Mouse (Mus musculus): ENCODE data around the gene Brd3os. TPM values are rescaled to one million over a fixed set of nuclear protein-coding genes. Genes with fewer than 3 reads are reported as not detected.

Gene Brd3os
- total RNA-seq, 2 experiments from 2014 or later: 27.9 to 28.5 TPM

DNA sequence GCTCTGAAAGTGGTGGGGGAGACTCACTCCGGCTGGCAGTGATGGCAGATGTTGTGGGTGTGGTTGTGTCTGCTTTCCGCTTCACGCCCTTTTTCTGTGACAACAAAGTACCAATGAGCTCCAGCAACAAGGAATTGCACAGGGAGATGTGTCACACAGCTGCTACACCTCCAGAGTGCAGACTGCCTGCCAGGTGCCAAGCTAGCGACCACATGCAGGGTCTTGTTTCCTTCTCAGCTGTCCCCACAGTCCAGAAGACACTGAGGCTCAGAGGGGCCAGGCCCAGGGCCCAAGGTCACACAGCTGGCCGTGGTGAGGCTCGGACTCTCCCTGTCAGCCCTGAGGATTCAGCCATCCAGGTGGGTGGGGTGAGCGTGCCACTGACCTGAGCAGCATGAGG is 17.6 kb downstream of the Brd3os start:
- intact Hi-C loops (cut with DNase I): no loop called here
- DNase-seq (ENCODE audit: low spot score in 2 of 2): no peak

DNA sequence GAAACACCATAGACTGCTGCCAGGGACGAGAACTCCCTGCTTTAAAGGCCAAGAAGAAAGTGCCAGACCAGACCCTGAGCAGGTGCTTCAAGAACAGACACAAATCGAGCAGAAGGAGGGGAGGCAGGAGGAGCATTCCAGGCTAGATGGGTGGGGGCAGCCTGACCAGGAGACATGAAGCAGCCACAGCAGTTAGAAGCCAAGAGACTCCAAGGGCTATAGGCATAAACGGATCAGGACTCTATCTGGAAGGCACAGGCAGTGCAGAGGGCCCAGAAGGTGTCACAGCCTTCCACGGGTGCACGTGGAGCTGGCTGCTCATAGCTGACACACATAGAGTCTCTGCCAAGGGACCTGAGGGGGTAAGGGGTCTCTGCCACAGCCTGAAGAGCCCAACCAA is 18.0 kb downstream of the Brd3os start:
- no peak for DNase-seq (ENCODE audit: low spot score in 2 of 2)

DNA sequence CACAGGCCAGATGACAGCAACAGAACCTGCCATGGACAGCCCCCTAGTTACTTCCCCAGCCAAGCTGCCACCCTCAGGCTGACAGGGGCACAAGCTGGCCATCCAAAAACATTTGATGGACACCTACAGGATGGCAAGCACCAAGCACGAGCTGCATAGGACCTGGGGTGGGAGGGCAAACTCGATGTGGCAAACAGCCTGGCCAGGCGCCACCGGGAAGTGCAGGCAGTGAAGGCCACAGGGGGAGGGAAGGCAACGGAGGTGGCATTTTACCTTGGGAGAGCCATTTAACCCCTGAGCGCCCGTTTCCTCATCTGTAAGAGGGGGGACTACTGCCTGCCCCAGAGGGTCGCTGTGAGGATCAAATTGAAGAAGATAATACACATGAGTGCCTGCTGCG is 18.5 kb downstream of the Brd3os start:
- intact Hi-C loops (cut with DNase I): no loop called here
- no peak for DNase-seq (ENCODE audit: low spot score in 2 of 2)

More for the DNA sequence above, 18.0 kb downstream of the Brd3os start:
- intact Hi-C loops (cut with DNase I): no loop called here

DNA sequence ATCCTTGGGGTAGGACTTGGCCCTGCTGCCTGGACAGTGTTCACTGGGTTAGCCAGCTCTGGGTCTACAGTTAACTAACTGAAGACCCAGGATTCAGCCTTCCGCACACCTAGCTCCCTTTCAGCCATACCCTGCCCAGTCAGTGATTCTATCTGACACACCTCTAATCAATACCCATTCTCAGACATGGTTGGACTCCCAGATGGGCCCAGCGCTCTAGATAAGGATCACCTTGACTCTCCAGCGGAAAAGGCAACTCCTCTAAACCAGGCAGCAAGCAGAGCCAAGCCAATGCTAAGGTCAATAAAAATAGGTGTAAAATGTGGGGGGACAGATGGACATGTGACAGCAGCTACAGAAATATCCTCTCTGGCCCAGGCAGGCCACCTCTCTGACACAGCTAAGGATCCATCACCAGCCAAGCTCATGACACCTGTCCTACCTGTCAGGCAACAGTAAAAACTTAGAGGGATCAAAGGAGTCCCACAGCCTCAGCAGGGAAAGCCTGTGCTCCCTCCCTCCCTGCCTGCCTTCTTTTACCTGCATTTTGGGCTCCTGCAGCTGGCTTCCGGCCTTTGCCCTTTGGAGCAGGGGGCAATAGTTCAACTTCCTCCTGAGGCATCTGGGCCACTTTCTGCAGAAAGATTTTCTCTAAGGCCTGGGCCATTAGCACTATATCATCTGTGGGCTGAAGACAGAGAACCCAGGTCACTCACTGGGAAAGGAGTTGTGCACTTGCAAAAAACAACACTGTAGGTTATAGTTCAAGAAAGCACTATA is 19.9 kb downstream of the Brd3os start:
- DNase-seq (ENCODE audit: low spot score in 2 of 2): no peak
- intact Hi-C loops (cut with DNase I): no loop called here

DNA sequence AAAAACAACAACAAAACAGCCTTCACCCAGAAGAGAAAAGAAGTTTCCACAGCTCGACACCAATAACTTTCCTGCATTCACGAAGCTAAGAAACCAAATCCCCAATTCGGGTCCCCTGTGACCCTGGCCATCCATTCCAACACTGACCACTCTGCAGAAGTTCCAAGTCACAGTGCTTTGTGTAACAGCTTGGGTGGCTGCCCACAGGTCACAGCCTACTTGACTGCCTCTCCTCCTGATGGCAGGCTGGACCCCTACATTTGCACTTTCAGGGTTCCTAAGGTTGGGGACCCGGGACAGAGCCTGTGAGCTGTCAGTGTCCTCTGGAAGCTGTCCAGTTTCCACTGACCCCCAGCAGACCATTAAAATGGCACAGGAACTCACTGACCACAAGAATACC is 20.8 kb downstream of the Brd3os start:
- intact Hi-C loops (cut with DNase I): no loop called here
- DNase-seq (ENCODE audit: low spot score in 2 of 2): no peak

DNA sequence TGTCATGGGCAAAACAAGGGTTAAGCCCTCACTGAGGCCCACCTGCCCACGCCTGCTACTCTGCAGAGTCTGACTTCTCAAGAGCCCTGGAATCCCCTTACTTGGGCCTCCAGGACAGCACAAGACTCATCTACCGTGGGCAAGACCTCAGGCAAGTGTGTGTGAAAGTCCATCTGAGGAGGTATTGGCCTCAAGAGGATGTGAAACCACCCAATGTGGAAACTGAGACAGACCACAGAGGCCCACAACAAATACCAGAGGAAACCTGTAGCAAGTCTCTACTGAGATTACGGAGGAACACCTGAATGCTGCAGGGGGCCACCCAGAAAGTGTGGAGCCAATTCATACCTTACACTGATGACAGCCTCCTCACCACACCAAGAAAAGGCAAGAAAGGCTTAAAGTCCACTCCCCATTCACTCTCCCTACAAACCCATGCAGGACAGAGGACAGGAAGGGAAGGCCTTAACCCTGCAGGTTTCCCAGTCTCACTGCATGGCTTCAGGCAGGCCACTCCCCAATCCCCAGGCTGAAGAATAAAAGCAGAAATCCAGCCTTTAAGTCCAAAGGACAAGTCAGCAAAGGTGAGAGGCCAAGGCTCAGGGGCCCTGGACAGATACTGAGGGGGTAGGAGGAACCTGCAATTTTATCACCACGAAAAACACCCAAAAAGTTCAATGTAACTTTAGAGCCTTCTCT is 27.3 kb downstream of the Brd3os start:
- no peak for DNase-seq (ENCODE audit: low spot score in 2 of 2)
- intact Hi-C loops (cut with DNase I): no loop called here

DNA sequence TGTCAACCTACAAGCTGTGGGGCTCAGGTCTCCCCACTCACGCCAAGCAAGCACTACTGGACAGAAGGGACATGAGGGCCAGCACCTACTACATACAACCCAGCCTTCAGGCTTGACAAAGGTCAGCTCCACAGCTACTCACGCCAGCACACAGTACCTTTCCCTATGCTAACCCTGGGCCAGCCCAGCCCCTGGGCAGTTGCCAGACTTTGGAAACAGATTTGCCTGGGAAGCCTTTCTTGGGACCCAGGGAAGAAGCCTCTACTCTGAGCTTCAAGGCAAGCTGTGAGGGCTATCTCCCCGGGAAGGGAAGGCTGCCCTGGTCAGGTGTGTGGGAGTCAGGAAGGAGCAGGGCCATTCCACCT is 27.8 kb downstream of the Brd3os start:
- peak in 1 of 2 experiments; percentile 1 for DNase-seq (ENCODE audit: low spot score in 2 of 2)
- intact Hi-C loops (cut with DNase I): no loop called here

DNA sequence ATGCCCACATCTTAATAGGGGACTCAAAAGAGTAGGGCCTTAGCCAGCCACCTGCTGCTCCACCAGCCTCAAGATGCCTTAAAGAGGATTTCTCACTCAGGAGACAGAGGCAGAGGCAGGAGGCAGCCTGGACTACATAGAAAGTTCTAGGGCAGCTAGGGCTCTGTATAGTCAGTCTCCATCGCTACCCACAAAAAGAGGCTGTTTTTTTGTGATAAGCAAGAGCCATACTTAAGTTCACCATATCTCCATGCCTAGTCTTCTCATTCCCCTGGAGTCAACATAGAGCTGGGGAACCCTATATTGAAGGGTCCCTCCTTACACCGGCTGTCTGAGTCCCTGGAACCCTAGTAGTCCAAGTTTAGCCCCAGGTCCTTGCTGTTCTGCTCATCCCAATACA is 28.4 kb downstream of the Brd3os start:
- intact Hi-C loops (cut with DNase I): no loop called here
- DNase-seq (ENCODE audit: low spot score in 2 of 2): no peak

DNA sequence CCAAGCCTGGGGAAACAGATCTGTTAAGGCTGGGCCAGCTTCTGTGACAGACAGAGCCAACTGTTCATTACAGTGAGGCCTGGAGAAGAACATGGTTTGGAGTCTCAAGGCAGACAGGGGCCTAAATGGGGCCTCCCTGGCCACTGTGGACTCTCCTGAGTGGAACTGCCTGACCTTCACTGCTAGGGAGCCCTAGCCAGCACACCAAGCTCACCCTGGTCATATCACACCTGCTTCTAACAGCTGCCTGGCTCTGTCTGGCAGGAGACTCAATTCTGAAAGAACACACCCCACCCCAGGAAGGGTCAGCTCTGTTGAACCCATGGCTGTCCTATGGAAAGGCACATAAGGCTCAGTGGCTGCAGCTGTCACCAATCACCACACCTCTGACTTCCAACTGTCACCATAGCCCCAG is 29.1 kb downstream of the Brd3os start:
- intact Hi-C loops (cut with DNase I): no loop called here
- DNase-seq (ENCODE audit: low spot score in 2 of 2): no peak

DNA sequence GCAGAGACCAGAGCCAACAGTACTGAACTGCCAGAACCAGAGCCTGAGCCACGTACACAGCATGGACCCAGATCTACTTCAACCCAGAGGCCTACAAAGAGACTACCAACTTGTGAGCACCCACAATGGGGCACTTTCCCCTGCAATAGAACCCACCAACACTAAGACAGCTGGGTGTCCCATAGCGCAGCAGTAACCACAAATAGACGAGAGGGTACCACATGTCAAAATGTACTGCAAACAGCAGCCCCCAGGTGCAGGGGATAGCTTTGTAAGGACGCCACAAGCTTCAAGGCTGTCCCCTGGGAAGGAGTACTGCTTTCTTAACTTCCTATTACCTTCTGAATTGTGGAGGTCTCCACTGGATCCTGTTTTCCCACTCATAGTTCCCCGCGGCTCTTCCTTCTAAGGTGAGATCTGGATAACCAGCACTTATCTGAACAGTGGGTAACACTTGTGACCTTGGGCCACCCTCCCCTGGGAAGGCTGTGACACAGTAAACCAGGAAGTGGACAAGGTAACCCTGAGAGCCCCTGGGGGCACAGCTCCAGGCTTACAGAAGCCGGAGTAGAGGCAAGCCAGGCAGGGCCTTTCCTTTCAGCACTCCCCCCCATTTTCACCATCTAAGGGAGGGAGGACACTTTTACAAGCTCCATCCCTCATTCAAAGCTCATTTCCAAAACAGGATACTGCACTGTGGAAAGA is 31.1 kb downstream of the Brd3os start:
- DNase-seq (ENCODE audit: low spot score in 2 of 2): no peak

DNA sequence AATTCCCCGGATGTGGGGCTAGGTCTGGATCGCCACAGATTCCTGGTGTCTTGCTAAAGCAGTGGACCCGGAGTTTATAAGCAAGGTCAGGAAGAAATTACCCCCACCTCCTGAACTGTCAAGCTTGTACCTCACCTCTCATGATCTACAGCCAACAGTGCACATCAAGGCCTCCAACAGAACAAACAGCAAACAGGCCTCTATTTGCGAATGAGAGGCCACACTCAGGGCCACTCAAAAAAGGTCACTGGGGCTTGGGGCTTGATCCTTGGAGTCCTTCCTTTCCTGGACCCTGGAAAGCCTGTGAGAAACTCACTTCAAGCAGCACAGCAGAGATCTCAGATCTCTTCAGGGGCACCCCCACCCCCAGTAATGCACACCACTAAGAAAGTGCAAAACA is 31.8 kb downstream of the Brd3os start:
- no peak for DNase-seq (ENCODE audit: low spot score in 2 of 2)
- intact Hi-C loops (cut with DNase I): loop anchor here (2.0 kb wide), 1 partner anchor 41 kb away; the partner anchor contains the start of gene Wdr5

More for the DNA sequence above, 31.1 kb downstream of the Brd3os start:
- intact Hi-C loops (cut with DNase I): no loop called here

DNA sequence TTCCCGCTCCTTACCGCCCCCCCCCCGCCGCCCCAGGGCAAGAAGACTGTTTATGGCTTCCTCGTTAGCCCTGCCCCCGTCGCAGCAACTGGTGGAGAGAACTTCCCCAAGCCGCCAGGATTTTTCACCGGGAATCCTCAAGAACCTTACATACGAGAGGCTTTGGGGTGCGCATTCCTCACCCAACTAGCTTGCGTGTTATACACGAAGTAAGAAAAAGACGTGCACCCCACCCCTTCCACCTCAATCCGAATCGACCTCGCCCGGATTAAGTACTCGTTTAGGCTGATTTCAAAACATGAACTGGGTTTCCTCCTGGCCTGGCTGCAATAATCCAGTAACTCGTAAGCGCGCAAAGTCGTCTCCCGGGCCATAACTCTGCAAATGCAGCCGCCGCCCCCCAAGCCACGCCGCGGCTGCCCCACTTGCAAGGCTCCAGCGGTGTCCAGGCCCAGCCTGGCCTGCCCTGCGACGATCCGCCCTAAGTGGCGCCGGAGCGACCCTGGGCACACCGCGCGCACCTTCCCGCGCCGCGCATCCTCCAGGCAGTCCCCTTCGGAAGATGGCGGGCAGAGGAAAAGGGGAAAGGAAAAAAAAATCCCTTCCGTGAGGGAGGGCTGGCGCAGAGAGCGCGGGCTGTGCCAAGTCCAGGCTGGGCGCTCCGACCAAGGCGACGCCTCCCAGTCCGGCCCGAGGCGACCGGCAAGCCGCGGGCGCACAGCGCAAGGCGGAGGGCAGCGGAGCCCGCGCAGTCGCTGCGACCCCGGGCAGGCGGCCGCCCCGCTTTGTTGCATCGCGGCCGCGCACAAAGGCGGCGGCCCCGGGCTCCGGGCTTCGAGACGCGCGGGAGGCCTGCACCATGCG is 32.7 kb downstream of the Brd3os start:
- intact Hi-C loops (cut with DNase I): loop anchor here (2.0 kb wide), 1 partner anchor 40 kb away; the partner anchor contains the start of gene Wdr5

DNA sequence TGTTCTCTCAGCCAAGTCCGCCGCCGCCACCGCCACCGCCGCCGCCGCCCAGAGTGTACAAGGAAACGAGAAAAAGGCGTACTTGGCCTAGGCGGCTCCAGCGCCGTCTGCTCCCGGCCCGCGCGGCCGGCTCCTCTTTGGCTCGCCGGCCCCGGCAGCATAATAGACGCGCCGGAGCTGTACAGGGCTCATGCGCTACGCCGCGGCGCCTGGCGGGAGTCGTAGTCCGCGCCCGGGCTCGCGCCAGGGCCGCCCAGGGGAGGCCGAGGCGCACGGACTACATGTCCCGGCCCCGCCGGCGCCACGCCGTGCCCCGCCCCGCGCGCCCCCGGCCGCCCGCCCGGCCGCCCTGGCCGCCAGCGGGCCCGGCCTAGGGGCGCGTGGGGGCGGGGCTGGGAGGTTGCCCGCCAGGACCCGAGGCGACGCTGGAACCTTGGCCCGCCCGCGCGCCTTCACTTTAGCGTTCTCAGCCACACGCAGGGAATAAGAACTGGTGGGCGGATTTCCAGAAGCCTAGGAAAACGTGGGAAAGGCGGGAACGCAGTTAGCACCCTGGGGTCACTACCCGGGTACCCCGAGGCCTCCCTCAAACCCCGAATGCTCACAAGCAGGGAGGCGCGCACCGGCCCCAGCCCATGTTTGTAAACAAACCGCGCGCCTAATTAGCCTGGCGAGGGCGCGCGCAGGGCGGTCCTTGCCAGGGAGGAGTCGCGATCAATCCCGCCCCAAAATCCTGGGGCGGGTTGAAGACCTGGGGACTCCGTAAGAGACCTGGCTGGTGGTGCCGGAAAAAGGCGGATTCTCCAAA is 33.6 kb downstream of the Brd3os start:
- intact Hi-C loops (cut with DNase I): loop anchor here (2.0 kb wide), 1 partner anchor 39 kb away; the partner anchor contains the start of gene Wdr5
- DNase-seq (ENCODE audit: low spot score in 2 of 2): peak; percentile 94 to 95

More for the DNA sequence above, 32.7 kb downstream of the Brd3os start:
- peak; percentile 27 to 39 for DNase-seq (ENCODE audit: low spot score in 2 of 2)

DNA sequence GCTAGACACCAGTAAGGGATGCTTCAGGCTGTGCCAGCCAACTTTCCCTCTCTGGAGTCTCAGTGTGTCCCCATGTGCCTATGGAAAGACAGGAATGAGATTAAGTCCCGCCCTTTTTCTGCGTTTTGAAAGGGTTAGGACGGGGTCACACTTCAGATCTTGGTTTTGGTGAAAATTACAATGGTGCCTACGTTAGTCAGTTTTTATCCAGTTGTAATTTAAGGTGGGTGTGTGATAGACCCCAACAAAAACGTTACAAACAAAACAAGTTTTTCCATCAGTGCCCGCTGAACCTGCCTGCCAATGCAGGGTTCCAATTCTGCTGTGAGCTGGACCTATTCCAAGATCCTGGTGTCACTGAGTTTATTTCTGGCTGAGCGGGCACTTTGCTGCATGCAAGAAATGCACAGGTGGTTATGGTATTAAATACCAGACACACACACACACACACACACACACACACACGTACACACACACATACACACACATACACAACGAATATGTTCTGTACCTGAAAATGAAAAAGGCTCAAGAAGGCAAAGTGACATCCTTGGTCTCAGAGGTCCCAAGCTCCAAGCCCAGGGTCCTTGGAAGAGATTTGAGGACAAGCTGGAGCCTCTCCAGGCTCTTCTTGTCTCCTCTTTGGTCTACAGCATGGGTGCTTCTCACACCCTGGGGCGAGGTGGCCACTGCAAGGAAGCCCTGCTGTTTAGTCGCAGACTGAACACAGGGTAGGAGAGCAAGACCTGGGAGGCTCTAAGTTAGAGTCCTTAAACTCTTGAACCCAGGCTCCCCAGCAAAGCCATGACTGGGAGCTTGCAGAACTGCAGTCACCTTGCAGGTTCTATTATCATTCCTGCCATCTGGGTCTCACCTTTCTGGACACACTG is 34.4 kb downstream of the Brd3os start:
- DNase-seq (ENCODE audit: low spot score in 2 of 2): peak; percentile 20 to 40
- intact Hi-C loops (cut with DNase I): no loop called here

DNA sequence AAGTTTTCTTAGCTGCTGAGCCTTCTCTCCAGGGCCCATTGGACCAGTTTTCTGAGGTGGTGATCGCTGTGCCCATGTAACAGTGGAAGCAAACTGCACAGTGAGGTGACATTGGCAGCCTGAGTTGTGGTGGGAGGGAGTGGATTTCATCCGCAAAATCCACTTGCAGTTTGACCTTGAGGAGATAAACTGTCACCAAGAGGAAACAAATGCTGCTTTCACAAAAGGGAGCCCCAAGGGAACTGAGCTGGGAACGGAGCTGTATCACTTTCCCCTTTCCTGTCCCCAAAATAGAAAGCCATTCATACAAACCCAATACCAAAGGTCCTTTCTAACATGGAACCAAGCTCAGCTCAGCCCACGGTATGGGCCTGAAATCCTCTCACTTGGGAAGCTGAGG is 37.7 kb downstream of the Brd3os start:
- intact Hi-C loops (cut with DNase I): no loop called here
- no peak for DNase-seq (ENCODE audit: low spot score in 2 of 2)

DNA sequence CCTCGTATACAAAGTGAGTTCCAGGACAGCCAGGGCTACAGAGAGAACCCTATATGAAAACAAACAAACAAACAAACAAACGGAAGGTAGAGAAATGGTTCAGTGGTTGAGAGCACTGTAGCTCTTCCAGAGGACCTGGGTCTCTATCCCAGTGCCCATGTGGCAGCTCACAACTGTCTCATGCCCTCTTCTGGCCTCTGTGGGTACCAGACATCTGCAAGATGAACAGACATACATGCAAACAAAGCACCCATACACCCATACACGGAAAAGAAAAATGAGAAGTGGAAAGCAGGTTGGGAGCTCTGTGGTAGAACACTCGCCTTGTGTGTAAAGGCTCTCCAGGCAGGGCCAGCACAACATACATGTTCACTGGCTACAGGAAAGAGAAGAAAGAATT is 38.2 kb downstream of the Brd3os start:
- DNase-seq (ENCODE audit: low spot score in 2 of 2): no peak
- intact Hi-C loops (cut with DNase I): no loop called here

DNA sequence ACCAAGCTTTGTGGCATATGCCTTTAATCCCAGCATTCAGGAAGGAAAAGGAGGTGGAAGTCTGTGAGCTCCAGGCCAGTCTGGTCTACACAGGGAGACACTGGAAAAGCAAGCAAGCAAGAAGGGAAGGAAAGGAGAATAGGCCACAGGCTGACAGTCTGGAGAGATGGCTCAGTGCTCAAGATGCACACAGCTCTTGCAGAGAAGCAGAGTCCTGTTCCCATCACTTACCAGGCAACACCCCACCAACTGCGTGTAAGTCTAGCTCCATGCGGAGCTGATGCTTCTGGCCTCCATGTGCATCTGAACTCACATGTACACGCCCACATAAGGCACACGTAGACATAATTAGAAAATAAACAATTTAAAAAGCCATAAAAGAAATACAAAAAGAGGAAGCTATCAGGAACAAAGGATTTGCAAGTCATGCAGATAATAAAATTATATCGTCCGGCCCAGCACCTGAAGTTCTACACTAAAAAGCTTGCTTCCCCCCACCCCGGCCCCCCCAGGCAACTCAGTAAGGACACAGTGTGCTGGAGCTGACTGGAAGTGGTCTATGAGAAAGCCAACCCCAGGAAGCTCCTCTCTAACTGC is 40.2 kb downstream of the Brd3os start:
- DNase-seq (ENCODE audit: low spot score in 2 of 2): no peak
- intact Hi-C loops (cut with DNase I): no loop called here

Measured in left cerebral cortex, postnatal 14 days (tissue).